Mouse (Mus musculus): ENCODE measurements around the gene Nbas.

Nbas gene

DNA sequence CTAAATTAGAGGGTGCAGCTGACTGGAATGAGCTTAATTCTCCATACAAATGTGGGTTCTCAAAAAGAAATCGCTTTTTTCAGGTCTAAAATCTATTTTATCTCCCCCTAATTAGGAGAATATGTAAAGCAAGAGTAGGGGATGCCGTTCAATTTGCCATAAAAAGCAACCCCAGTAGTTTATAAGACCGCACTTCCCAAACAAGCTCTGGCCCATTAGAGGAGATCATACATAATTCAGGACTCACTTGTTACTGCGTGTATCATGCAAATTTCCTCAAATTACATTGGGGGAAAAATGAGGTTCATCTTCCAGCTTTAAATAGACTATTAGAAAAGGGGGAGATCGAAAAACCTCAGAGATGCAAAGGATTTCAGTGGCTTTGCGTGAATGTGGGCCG is 346.7 kb downstream of the Nbas start:
- no peak for DNase-seq (ENCODE audit: low spot score in 2 of 2)

GRCm38 (mm10) chr12:13622150-13622822 is 353.4 kb downstream of the Nbas start:
- DNase-seq (ENCODE audit: low spot score in 2 of 2) = no peak

GRCm38 (mm10) chr12:13626803-13627706 is 358.1 kb downstream of the Nbas start:
- DNase-seq (ENCODE audit: low spot score in 2 of 2) = no peak

All from frontal cortex, postnatal 36 days (tissue).